Mouse (Mus musculus) embryonic facial prominence, embryonic 15.5 days (tissue): ENCODE results near the gene Tdrd9. TPM values are rescaled to one million over a fixed set of nuclear protein-coding genes. Genes with fewer than 3 reads are reported as not detected.

Source experiments
- ATAC-seq: fragments of 200-750 bp; cut with Nextera tagmentation; 2 replicates; pipeline ENCODE4 v1.8.0; 2017; ENCODE audit warnings: low read depth, moderate TSS enrichment; ENCODE audit not compliant: insufficient number of reproducible peaks, low FRiP score, low TSS enrichment
- H3K27ac ChIP-seq: fragments of 300-500 bp; sonication (generic); replicated peaks from 2 replicates; pipeline ENCODE4 v1.5.1; 2015; ENCODE audit warnings: mild to moderate bottlenecking, inconsistent platforms
- H3K27me3 ChIP-seq: fragments of 300-500 bp; sonication (generic); 2 replicates; pipeline ENCODE4 v1.6.1; 2015; ENCODE audit warnings: inconsistent platforms
- H3K36me3 ChIP-seq: fragments of 300-500 bp; sonication (generic); 2 replicates; pipeline ENCODE4 v1.6.1; 2015; ENCODE audit warnings: mild to moderate bottlenecking, inconsistent platforms
- H3K4me1 ChIP-seq: fragments of 300-500 bp; sonication (generic); 2 replicates; pipeline ENCODE4 v1.6.1; 2015; ENCODE audit warnings: inconsistent platforms
- H3K4me2 ChIP-seq: fragments of 300-500 bp; sonication (generic); replicated peaks from 2 replicates; pipeline ENCODE4 v1.6.1; 2015; ENCODE audit warnings: mild to moderate bottlenecking, inconsistent platforms
- H3K4me3 ChIP-seq: fragments of 300-500 bp; sonication (generic); replicated peaks from 2 replicates; pipeline ENCODE4 v1.5.1; 2015; ENCODE audit warnings: mild to moderate bottlenecking, inconsistent platforms
- H3K9ac ChIP-seq: fragments of 300-500 bp; sonication (generic); 2 replicates; pipeline ENCODE4 v1.6.1; 2015; ENCODE audit warnings: inconsistent platforms
- H3K9me3 ChIP-seq: fragments of 300-500 bp; sonication (generic); replicated peaks from 2 replicates; pipeline ENCODE4 v1.6.1; 2016; ENCODE audit warnings: inconsistent platforms
- WGBS: fragments of 180-500 bp; shearing (Covaris S2); methylation state at CpG from one replicate; pipeline ENCODE4 v1.1.7; 2015; 5-methylcytosine and 5-hydroxymethylcytosine counted together
- polyA plus RNA-seq: library from polyadenylated mRNA; unstranded; fragments of >200 nt; fragmentation: Nextera tagmentation; extraction: Ambion mirVana; gene quantifications from 2 replicates; pipeline ENCODE4 v1.2.1, GENCODE M21; 2015

The Tdrd9 gene
- polyA plus RNA-seq, 1 experiment from 2014 or later = 0.41 TPM

DNA sequence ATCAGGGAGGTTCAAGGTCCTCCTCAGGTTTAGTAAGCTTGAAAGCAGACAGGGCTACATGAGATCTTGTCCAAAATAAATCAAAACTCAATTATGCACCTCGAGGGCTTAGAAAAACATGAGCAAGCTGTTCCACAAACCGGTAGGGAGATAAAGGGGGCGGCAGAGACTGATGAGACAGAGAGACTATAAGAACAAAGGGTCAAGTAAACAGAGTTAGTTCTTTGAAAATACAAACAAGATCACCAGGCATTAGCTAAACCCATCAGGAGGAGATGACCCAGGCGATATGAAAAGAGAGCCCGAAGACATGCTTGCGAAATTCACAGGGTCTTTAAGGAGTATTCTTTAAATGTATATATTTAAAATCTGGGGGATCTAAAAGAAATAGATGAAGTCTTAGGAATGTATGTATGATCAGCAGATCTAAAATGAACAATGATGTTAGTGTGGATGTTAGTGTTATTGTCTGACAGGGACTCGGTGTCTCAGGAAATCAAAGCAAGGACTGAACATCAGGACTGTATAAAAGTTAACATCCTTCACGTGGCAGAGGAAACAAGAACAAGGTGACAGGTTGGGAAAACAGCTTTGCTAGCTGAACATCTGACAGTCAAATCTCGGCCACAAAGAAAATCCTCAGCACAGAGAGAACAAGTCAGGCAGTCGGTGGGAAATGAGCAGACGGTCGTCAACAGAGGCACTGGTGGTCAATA lies 117.4 kb downstream of the Tdrd9 start:
- no peak overlapping the region for H3K9ac ChIP-seq
- no peak overlapping the region for H3K27ac ChIP-seq
- H3K4me1 ChIP-seq = 0 out of 2 replicates have a peak, but pooled peaks cover 5% of the 10 kb centered on the region
- H3K36me3 ChIP-seq = no peaks in the 10 kb centered on the region
- WGBS = 51% methylated on average over 12 of the region's 12 CpGs
- H3K9me3 ChIP-seq = no peaks in the 10 kb centered on the region
- no peak for ATAC-seq
- no peak overlapping the region for H3K4me3 ChIP-seq
- no peak overlapping the region for H3K4me2 ChIP-seq
- H3K27me3 ChIP-seq = peaks cover 9% of the 10 kb centered on the region; the same call in 1 of the 2 replicates

DNA sequence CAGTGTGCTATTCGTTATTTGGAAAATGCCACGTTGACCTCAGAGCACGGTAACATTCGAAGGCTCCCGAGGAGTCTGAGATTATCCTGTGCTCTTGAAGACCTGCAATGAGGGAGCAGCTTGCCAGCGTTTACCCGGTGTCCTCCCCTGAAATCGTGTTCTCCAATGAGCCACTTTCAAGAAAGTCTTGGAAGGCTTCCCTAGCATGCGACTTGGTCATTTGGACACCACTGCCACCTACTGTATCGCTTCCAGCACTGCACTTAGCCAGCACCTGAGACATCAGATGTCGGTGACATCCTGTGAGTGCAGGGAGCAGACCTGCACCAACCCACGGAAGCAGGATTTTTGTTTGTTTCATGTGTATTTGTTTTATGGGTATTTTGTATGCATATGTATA lies 119.7 kb downstream of the Tdrd9 start:
- no peaks in the 10 kb centered on the region for H3K9me3 ChIP-seq
- H3K36me3 ChIP-seq = no peaks in the 10 kb centered on the region
- 0 out of 2 replicates have a peak overlapping the region, but pooled peaks have one; percentile 3 for H3K4me3 ChIP-seq
- 0 out of 2 replicates have a peak, but pooled peaks cover 5% of the 10 kb centered on the region for H3K4me1 ChIP-seq
- WGBS = 3% methylated on average over 12 of the region's 12 CpGs
- H3K9ac ChIP-seq = no peak overlapping the region
- H3K27ac ChIP-seq = no peak overlapping the region
- ATAC-seq = no peak
- peaks cover 9% of the 10 kb centered on the region; the same call in 1 of the 2 replicates for H3K27me3 ChIP-seq
- peak overlapping the region; percentile 32 for H3K4me2 ChIP-seq

DNA sequence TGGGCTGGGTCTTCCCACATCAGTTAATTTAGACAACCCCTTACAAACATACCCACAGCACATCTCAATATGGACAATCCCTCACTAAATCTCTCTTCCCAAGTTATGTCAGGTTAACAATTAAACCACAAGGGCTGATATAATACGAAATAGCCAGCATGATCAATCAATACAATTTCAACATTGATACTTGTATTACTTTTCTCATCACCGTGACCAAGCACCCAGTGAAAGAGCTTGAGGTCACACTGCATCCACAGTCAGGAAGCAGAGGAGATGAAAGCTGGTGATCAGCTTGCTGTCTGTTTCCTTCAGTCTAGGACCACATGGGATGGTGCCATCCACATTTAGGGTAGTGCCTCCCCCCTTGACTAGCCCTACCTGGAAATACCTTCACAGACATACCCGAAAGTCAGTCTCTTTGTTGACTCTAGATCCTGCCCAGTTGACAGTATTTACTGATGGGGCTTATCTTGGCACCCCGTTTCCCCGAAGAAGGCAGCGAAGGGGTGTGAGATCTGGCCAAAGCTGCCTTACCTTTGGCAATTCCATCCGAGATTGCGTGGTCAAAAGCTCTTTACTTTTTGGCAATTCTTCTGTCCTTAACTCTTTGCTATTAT lies 123.0 kb downstream of the Tdrd9 start:
- no peak overlapping the region for H3K9ac ChIP-seq
- peaks cover 9% of the 10 kb centered on the region; the same call in 1 of the 2 replicates for H3K27me3 ChIP-seq
- no peak for ATAC-seq
- no peaks in the 10 kb centered on the region for H3K9me3 ChIP-seq
- H3K36me3 ChIP-seq = no peaks in the 10 kb centered on the region
- H3K4me3 ChIP-seq = no peak overlapping the region
- H3K4me1 ChIP-seq = peaks cover 9% of the 10 kb centered on the region; the same call in 1 of the 2 replicates
- no peak overlapping the region for H3K27ac ChIP-seq
- WGBS = 83% methylated on average over 8 of the region's 8 CpGs
- H3K4me2 ChIP-seq = no peak overlapping the region

DNA sequence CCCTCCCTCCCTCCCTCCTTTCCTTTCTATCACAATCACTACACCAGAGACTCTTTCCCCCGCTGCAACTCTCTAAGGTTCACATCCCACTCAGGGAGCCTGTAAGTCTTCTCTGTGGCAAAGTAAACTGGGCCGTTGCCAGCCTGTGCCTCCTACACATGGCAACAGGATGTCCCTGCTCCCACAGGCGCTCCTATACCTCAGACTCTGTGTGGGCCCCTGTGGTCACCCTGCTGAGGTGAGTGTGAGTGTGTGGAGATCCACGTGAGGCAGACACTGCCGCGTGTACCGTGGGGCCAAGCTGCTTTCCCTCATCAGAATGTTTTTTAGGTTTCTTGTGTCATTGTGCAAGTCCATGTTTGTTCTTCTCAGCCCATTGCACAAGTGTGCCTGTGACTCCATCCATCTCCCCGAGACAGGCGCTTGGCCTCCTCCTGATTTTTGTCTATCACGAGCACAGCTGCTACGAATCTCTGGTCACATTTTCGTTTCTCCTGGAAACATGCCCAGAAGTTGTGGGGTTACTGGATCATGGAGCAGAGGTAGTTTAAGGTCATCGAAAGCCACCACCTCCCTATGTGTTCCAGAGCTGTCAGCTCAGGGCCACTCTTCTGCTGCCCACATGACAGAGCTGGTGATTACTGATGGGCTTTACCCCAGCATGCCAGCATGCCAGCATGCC lies 124.8 kb downstream of the Tdrd9 start:
- Histone ChIP-seq H3K9ac (no peak overlapping the region), H3K4me3 (no peak overlapping the region), H3K36me3 (no peaks in the 10 kb centered on the region), H3K4me2 (no peak overlapping the region), H3K27ac (no peak overlapping the region), H3K4me1 (peaks cover 4% of the 10 kb centered on the region; the same call in 1 of the 2 replicates), H3K27me3 (peaks cover 8% of the 10 kb centered on the region; the same call in 1 of the 2 replicates), H3K9me3 (no peaks in the 10 kb centered on the region)
- 56% methylated on average over 13 of the region's 13 CpGs for WGBS
- 0 out of 2 replicates have a peak, but pooled peaks have one; percentile 39 for ATAC-seq

DNA sequence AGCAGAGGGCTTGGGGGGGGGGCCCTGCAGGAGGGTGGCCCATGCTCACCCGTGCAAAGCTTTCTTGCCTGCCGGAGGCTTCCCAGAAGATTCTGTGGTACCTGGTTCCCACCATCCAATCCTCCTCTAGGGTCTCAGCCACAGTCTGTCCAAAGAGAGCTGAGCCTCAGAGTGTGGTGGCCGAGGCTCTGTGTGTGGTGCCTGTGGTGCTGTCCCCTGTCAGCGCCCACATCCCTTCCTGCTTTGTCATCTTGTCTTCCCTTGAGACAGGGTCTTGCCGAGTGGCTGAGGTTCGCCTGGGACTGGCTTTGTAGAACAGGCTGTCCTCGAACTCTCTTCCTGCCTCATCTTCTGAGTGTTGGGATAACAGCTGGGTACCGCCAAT lies 125.4 kb downstream of the Tdrd9 start:
- no peaks in the 10 kb centered on the region for H3K9me3 ChIP-seq
- ATAC-seq = no peak
- 74% methylated on average over 8 of the region's 8 CpGs for whole genome bisulfite sequencing
- H3K4me2 ChIP-seq = no peak overlapping the region
- no peaks in the 10 kb centered on the region for H3K36me3 ChIP-seq
- H3K9ac ChIP-seq = no peak overlapping the region
- peaks cover 4% of the 10 kb centered on the region; the same call in 1 of the 2 replicates for H3K4me1 ChIP-seq
- H3K27me3 ChIP-seq = peaks cover 3% of the 10 kb centered on the region; the same call in 1 of the 2 replicates
- H3K27ac ChIP-seq = no peak overlapping the region
- H3K4me3 ChIP-seq = no peak overlapping the region

DNA sequence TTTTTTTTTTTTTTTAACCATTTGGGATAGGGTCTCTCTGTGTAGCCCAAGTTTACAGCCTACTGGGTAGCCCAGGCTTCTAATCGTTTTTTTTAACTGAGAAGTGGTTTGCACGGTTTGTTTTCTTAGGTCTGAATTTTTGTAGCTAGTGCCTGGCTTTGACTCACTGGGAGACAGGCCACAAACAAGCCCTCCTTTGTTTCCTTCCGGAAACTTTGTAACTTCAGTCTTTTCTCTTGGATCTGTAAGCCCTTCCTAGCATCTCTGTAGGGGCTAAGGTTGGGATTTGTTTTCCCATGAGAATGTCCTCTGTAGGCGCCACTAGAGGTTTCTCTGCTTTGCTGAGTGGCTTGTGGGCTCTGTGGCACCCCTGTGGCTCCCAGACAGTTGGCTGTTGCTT lies 128.7 kb downstream of the Tdrd9 start:
- H3K27me3 ChIP-seq = no peaks in the 10 kb centered on the region
- no peak for ATAC-seq

DNA sequence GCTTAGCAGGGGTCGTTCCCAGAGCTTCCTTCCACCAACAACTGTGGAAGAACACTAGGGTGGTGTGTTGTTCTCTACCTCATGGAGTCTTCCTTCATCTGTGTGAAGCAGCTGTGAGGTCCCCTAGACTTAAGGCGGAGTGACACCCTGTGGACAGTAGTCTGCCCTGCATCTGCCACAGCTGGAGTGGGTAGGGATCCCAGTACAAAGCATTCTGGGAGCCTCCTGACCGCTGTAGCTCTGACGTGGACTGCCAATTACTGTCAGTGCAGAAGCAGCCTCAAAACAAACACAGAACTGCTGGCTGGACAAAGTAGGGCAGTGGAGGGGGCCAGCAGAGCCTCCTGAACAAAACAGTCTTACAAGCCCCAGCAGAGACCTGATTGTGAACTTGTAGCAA lies 129.7 kb downstream of the Tdrd9 start:
- Histone ChIP-seq H3K27ac (no peak overlapping the region), H3K4me2 (no peak overlapping the region), H3K9me3 (no peaks in the 10 kb centered on the region), H3K27me3 (no peaks in the 10 kb centered on the region), H3K36me3 (no peaks in the 10 kb centered on the region), H3K9ac (no peak overlapping the region), H3K4me1 (peaks cover 4% of the 10 kb centered on the region; the same call in 1 of the 2 replicates), H3K4me3 (no peak overlapping the region)
- 48% methylated on average over 4 of the region's 4 CpGs for WGBS
- 0 out of 2 replicates have a peak, but pooled peaks have one; percentile 26 for ATAC-seq

More for the DNA sequence above, 128.7 kb downstream of the Tdrd9 start:
- Histone ChIP-seq H3K36me3 (no peaks in the 10 kb centered on the region), H3K4me2 (no peak overlapping the region), H3K4me3 (no peak overlapping the region), H3K4me1 (peaks cover 4% of the 10 kb centered on the region; the same call in 1 of the 2 replicates), H3K9ac (no peak overlapping the region), H3K27ac (no peak overlapping the region), H3K9me3 (no peaks in the 10 kb centered on the region)
- 41% methylated on average over 4 of the region's 4 CpGs for WGBS

DNA sequence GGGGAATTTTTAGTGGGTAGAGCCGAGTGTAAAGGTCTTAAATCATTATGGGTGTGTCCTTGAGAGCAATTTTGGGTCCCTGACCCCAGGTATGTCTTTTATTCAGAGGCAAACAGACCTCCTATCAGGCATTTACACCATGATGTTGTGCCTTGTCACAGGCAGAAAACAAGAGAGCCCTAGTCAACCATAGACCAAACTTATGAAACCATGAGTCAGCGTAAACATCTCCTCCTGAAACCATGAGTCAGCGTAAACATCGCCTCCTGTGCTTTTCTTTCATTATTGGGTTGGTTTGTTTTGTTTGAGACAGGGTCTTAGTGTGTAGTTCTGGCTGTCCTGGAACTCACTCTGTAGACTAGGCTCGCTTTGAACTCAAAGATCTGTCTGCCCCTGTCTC lies 131.8 kb downstream of the Tdrd9 start:
- ATAC-seq = no peak
- Histone ChIP-seq H3K27me3 (no peaks in the 10 kb centered on the region), H3K9me3 (no peaks in the 10 kb centered on the region), H3K4me1 (peaks cover 12% of the 10 kb centered on the region; the same call in 1 of the 2 replicates), H3K36me3 (no peaks in the 10 kb centered on the region), H3K4me3 (no peak overlapping the region), H3K4me2 (no peak overlapping the region), H3K27ac (no peak overlapping the region), H3K9ac (no peak overlapping the region)
- WGBS = 80% methylated on average over 5 of the region's 5 CpGs

DNA sequence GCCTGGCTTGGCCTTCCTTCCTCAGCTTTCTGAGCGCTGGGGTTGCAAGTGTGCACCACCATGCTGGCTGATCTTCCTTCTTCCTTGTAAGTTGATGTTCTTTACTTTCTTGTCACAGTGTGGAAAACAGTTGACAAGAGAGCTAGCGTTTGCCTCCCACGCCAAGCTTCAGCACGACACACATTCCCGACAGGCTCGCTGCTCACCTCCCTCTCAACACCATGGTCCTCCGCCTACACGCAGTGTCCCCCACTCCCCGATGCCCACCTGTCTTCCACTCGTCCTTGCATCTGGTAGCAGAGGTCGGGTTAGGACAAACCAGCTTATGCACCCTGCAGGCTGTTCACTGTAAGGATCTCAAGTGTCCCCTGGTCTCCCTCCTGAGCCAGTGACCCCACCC lies 133.5 kb downstream of the Tdrd9 start:
- Histone ChIP-seq H3K4me2 (no peak overlapping the region), H3K36me3 (no peaks in the 10 kb centered on the region), H3K4me3 (no peak overlapping the region), H3K4me1 (peaks cover 12% of the 10 kb centered on the region; the same call in 1 of the 2 replicates), H3K27me3 (no peaks in the 10 kb centered on the region), H3K9ac (no peak overlapping the region), H3K27ac (no peak overlapping the region), H3K9me3 (no peaks in the 10 kb centered on the region)
- WGBS = 88% methylated on average over 11 of the region's 11 CpGs
- ATAC-seq = no peak

DNA sequence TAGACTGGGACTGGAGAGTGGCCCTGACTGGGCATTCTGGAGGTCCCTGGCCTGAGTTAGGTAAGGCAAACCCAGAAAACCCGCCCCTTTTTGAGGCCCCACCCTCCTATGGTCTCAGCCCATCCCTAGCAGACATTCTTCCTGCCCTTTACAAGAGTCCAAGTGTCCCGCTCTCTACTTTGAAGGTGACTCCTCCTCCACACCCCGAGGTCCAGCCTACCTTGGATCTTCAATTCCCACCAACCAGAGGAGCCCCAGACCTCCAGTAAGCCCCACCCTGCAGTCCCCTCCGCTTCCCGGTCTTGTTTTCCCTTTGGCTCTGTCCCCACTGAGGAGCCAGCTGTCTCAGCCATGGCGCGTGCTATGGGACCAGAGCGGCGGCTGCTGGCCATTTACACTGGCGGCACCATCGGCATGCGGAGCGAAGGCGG lies 135.2 kb downstream of the Tdrd9 start, which contains the start of gene Aspg:
Gene Aspg (plus strand): TSS at position 139 of the 431 bp plus-strand sequence.
- Histone ChIP-seq H3K4me1 (peaks cover 12% of the 10 kb centered on the region; the same call in 1 of the 2 replicates), H3K27me3 (no peaks in the 10 kb centered on the region), H3K9ac (no peak within 1 kb of the TSS), H3K27ac (no peak within 1 kb of the TSS), H3K36me3 (no peaks in the 10 kb centered on the region), H3K4me3 (peak within 1 kb of the TSS; percentile 11), H3K4me2 (peak within 1 kb of the TSS; percentile 43), H3K9me3 (no peaks in the 10 kb centered on the region)
- 1% methylated on average over 14 of the region's 14 CpGs for WGBS
- 0 out of 2 replicates have a peak, but pooled peaks have one; percentile 44 for ATAC-seq

DNA sequence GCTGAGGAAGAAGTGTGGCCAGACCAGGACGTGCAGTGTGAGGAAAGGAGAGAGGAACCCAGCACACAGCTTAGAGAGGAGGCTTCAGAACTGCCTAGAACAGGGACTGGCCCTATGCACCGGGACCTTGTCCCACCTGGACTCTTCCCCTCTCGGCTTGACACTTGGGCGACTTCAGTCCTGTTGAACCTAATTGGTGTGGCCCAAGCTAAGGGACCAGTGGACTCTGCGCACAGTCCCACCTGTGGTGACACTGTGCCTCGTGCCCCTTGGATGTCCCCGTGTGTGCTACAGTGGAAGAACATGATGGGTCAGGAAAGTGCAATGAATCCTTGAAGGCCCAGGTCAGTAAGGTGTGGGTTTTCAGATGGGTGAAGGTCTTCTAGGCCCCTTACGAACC lies 136.3 kb downstream of the Tdrd9 start:
- Histone ChIP-seq H3K4me2 (no peak overlapping the region), H3K9me3 (no peaks in the 10 kb centered on the region), H3K27me3 (no peaks in the 10 kb centered on the region), H3K9ac (no peak overlapping the region), H3K27ac (no peak overlapping the region), H3K4me1 (peaks cover 14% of the 10 kb centered on the region), H3K4me3 (no peak overlapping the region), H3K36me3 (no peaks in the 10 kb centered on the region)
- 80% methylated on average over 8 of the region's 8 CpGs for WGBS
- ATAC-seq = no peak
